Mouse (Mus musculus) limb, embryonic 12.5 days (tissue): ENCODE results near the gene Cnnm4. TPM values are rescaled to one million over a fixed set of nuclear protein-coding genes. Genes with fewer than 3 reads are reported as not detected.
"Not testable (repeated sequence)": the region's sequence is repeated elsewhere in the genome, so short reads cannot be mapped to it uniquely, and the experiment has no call there.

Experiments
- ATAC-seq: fragments of 200-750 bp; cut with Nextera tagmentation; 2 replicates; pipeline ENCODE4 v1.8.0; 2017; ENCODE audit warnings: low read depth, moderate TSS enrichment; ENCODE audit not compliant: insufficient number of reproducible peaks, insufficient read depth, low FRiP score, low TSS enrichment
- H3K27ac ChIP-seq: fragments of 300-500 bp; sonication (generic); 2 replicates; pipeline ENCODE4 v1.5.1; 2016; ENCODE audit warnings: mild to moderate bottlenecking, moderate library complexity
- H3K27me3 ChIP-seq: fragments of 300-500 bp; sonication (generic); 2 replicates; pipeline ENCODE4 v1.6.1; 2016; ENCODE audit warnings: mild to moderate bottlenecking, moderate library complexity
- H3K36me3 ChIP-seq: fragments of 300-500 bp; sonication (generic); 2 replicates; pipeline ENCODE4 v1.6.1; 2016; ENCODE audit warnings: mild to moderate bottlenecking, moderate library complexity
- H3K4me1 ChIP-seq: fragments of 300-500 bp; sonication (generic); replicated peaks from 2 replicates; pipeline ENCODE4 v1.6.1; 2016
- H3K4me2 ChIP-seq: fragments of 300-500 bp; sonication (generic); 2 replicates; pipeline ENCODE4 v1.6.1; 2016; ENCODE audit warnings: mild to moderate bottlenecking, moderate library complexity
- H3K4me3 ChIP-seq: fragments of 300-500 bp; sonication (generic); replicated peaks from 2 replicates; pipeline ENCODE4 v1.5.1; 2016; ENCODE audit warnings: mild to moderate bottlenecking
- H3K9ac ChIP-seq: fragments of 300-500 bp; sonication (generic); replicated peaks from 2 replicates; pipeline ENCODE4 v1.6.1; 2016; ENCODE audit warnings: mild to moderate bottlenecking, moderate library complexity
- H3K9me3 ChIP-seq: fragments of 300-500 bp; sonication (generic); 2 replicates; pipeline ENCODE4 v1.6.1; 2016; ENCODE audit warnings: mild to moderate bottlenecking, moderate library complexity
- WGBS: fragments of 180-500 bp; shearing (Covaris S2); methylation state at CpG from one replicate; pipeline ENCODE4 v1.1.7; 2016; 5-methylcytosine and 5-hydroxymethylcytosine counted together
- polyA plus RNA-seq: library from polyadenylated mRNA; unstranded; fragments of >200 nt; fragmentation: Nextera tagmentation; extraction: Ambion mirVana; gene quantifications from 2 replicates; pipeline ENCODE4 v1.2.1, GENCODE M21; 2016

Cnnm4 gene
- polyA plus RNA-seq, 1 experiment from 2014 or later, result 16.8 TPM

DNA sequence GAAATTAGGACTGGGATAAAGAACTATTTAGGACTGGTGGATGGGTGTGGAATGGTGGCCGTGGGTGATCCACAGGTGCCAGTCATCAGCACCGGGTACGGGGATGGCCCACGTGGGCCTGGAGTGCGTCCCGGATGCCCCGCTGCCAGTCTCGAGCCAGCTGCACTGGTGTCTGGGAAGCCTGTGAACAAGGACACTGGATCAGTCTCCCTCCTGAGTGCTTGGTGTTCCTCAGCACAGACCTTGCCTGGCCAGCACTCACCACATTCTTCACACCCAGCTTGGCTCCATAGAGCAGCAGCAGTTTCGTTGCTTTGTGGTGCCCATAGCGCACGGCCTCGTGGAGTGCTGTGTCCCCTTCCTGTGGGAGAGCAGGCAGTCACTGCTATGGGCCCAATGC lies 60.0 kb downstream of the Cnnm4 start:
- Histone ChIP-seq H3K4me3 (no peak overlapping the region), H3K4me2 (no peak overlapping the region), H3K27ac (no peak overlapping the region), H3K9me3 (no peaks in the 10 kb centered on the region), H3K9ac (no peak overlapping the region), H3K4me1 (peaks cover 7% of the 10 kb centered on the region), H3K27me3 (no peaks in the 10 kb centered on the region), H3K36me3 (peaks cover 42% of the 10 kb centered on the region)
- ATAC-seq, result no peak
- 90% methylated on average over 12 of the region's 12 CpGs for WGBS

DNA sequence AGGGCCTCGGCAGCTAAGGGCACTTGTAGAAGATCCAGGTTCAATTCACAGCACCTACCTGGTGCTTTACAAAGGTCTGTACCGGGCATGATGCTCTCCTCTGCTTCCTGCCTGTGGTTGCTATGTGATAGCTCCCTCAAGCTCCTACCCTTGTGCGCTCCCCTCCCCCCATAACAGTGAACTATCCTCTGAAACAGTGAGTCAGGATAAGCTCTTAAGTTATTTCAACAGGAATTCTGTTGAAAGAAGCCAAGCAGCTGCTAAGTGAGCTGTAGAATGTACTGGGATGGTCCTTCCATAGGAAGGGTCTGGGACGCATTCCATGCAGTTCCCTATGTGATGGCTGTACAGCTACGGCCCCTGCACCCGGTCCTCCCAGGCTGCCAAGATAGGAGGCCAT lies 62.1 kb downstream of the Cnnm4 start:
- Histone ChIP-seq H3K36me3 (peaks cover 39% of the 10 kb centered on the region), H3K27ac (no peak overlapping the region), H3K27me3 (no peaks in the 10 kb centered on the region), H3K9me3 (no peaks in the 10 kb centered on the region), H3K4me1 (no peaks in the 10 kb centered on the region), H3K4me3 (no peak overlapping the region), H3K9ac (no peak overlapping the region), H3K4me2 (no peak overlapping the region)
- no peak for ATAC-seq
- 72% methylated on average over 6 of the region's 6 CpGs for WGBS

DNA sequence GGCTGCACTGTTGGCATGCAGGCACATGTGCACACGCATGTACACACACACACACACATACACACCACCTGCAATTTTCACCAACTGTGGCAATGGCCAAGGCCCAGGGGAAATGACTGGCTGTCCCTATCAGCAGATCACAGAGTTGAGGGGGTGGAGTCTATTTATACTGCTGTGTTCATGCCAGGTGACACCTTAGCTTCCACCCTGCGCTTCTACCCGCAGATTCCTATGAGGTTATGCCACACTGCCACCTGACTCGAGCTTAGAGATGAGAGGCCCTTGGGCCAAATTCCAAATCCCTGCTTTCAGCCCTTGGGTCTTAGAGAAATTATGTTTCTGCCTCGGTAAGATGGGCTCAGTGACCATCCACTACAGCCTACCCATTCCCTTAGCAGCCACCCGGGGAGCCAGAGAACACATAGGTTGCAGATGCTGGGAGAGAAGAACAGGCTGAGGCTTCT lies 63.2 kb downstream of the Cnnm4 start:
- WGBS, result 81% methylated on average over 6 of the region's 6 CpGs
- Histone ChIP-seq H3K9ac (no peak overlapping the region), H3K27me3 (no peaks in the 10 kb centered on the region), H3K27ac (no peak overlapping the region), H3K9me3 (no peaks in the 10 kb centered on the region), H3K4me2 (no peak overlapping the region), H3K36me3 (peaks cover 50% of the 10 kb centered on the region), H3K4me1 (no peaks in the 10 kb centered on the region), H3K4me3 (no peak overlapping the region)
- no peak for ATAC-seq

DNA sequence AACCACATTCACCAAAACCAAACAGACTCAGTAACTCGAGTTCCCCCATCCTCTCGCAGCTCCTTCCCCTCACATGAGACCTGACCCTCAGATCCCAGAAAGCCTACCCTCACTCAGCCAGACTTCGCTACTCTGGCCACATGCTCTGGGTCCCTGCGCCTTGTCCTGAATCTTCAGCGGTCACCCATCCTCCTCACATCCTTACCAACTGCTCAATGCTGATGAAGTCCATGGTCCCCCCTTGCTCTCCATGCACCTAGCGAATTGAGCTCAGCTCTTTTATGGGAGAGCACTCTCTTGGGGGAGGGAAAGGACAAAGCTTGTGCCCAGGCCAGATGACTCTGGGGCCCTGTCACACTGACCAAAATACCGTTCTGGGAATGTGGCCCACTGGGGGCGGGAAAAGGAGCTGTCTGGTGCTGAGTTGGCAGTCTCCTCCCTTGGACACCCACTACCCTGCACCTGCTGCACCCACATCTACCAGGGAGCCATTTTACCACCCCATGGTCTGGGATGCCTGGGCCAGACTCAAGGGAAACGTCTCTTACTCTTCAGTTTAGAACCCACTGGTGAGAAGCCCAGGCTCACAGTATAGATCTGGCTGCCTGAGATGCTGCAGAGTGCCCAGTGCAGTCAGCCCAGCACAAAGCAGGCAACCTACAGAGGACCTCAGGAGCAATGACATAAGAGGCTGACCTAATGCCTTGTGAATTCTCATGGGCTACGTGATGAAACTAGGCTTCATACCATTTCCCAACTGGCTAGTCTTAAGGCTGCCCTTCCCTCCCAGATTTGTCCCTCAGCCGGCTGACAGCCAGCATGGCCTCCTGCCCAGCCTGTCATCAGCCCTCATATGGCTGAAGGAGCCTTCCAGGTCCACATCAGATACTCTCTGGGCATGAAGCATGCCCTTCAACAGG lies 64.3 kb downstream of the Cnnm4 start:
- Histone ChIP-seq H3K36me3 (peaks cover 51% of the 10 kb centered on the region), H3K9me3 (no peaks in the 10 kb centered on the region), H3K27me3 (no peaks in the 10 kb centered on the region), H3K27ac (no peak overlapping the region), H3K9ac (no peak overlapping the region), H3K4me1 (no peaks in the 10 kb centered on the region), H3K4me3 (no peak overlapping the region), H3K4me2 (no peak overlapping the region)
- WGBS, result 84% methylated on average over 11 of the region's 11 CpGs
- ATAC-seq, result no peak

DNA sequence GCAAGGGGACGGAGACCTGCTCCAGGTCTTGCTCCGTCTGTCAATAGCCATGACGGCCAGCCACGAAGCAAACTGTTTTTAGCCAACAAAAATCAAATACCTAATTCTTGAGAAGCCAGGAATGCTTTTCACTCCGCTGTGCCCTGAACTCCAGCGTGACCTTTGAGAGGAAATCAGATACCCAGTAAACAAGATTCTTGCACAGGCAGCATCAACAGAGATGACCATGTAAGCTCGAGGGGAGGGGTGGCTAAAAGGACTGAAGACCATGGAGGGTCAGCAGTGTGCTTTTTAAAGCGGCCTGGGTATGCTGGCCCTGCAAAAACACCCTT lies 64.9 kb downstream of the Cnnm4 start:
- Histone ChIP-seq H3K36me3 (peaks cover 49% of the 10 kb centered on the region), H3K4me2 (no peak overlapping the region), H3K9ac (no peak overlapping the region), H3K27ac (no peak overlapping the region), H3K4me3 (no peak overlapping the region), H3K27me3 (no peaks in the 10 kb centered on the region), H3K9me3 (no peaks in the 10 kb centered on the region), H3K4me1 (no peaks in the 10 kb centered on the region)
- 75% methylated on average over 8 of the region's 8 CpGs for WGBS
- no peak for ATAC-seq

DNA sequence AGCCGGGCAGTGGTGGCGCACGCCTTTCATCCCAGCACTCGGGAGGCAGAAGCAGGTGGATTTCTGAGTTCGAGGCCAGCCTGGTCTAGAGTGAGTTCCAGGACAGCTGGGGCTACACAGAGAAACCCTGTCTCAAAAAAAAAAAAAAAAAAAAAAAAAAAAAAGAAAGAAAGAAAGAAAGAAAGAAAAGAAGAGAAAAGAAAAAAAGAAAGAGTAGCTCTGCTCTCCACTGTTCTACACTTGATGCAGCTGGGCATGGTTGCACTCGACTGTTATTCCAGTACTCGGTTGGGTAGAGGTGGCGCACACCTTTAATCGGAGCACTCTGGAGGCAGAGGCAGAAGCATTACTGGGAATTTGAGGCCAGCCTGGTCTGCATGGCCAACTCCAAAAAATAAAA lies 65.4 kb downstream of the Cnnm4 start, which contains the start of gene Ankrd23:
TSS of gene Ankrd23 (minus strand) at position 101 of the 400 bp plus-strand sequence.
- H3K27ac ChIP-seq, H3K9me3 ChIP-seq, H3K9ac ChIP-seq, H3K4me1 ChIP-seq, ATAC-seq, H3K4me2 ChIP-seq, H3K27me3 ChIP-seq, H3K4me3 ChIP-seq: not testable (repeated sequence)
- peaks cover 49% of the 10 kb centered on the region for H3K36me3 ChIP-seq
- 93% methylated on average over 9 of the region's 9 CpGs for WGBS

DNA sequence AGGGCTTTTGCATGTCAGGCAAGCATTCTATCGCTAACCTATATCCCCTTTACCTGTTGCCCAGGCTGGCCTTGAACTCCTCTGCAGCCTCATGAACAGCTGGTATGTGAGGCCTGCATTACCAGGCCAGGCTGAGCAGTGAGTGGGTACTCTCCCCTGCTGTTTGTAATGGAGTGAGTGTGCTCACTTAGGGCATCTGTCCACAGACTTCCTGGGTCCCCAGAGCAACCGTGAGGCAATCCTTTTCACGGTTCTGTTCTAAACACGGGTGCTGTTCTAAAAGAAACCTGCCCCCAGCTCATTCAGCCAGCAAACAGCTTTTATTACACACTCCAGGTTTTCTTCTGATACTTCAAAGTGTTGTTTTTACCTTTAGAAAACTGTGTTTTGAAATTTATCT lies 67.3 kb downstream of the Cnnm4 start:
- no peak for ATAC-seq
- Histone ChIP-seq H3K4me3 (no peak overlapping the region), H3K9ac (no peak overlapping the region), H3K9me3 (no peaks in the 10 kb centered on the region), H3K27me3 (no peaks in the 10 kb centered on the region), H3K4me1 (peaks cover 4% of the 10 kb centered on the region), H3K27ac (no peak overlapping the region), H3K36me3 (peaks cover 54% of the 10 kb centered on the region), H3K4me2 (no peak overlapping the region)
- WGBS, result 90% methylated on average over 4 of the region's 4 CpGs

DNA sequence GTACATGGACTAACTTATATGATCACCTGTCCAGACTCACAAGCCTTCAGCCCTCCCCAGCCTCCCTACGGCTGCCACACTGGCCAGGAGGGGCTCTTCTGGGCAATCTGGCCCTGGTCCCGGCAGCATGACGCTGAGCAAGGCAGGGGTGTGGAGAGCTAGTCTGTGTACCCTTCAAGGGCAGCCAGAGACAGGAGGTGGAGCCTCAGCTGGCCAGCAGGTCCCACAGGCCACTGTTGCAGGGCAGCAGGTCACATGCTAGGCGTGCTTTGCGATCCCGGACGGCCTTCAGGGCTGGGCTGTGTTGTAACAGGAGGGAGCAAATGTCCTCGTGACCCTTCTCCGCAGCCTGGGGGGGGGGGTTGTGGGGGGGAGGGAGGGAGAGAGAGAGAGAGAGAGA lies 67.8 kb downstream of the Cnnm4 start, which contains the start of gene Gm42417:
TSS of gene Gm42417 (minus strand) at position 244 of the 400 bp plus-strand sequence.
- Histone ChIP-seq H3K36me3 (peaks cover 54% of the 10 kb centered on the region), H3K4me1 (peaks cover 8% of the 10 kb centered on the region), H3K27me3 (no peaks in the 10 kb centered on the region), H3K4me3 (no peak within 1 kb of the TSS), H3K27ac (peak within 1 kb of the TSS; percentile 2; the same call in 1 of the 2 replicates), H3K9ac (no peak within 1 kb of the TSS), H3K4me2 (no peak within 1 kb of the TSS), H3K9me3 (no peaks in the 10 kb centered on the region)
- 42% methylated on average over 9 of the region's 9 CpGs for WGBS
- ATAC-seq, result no peak

DNA sequence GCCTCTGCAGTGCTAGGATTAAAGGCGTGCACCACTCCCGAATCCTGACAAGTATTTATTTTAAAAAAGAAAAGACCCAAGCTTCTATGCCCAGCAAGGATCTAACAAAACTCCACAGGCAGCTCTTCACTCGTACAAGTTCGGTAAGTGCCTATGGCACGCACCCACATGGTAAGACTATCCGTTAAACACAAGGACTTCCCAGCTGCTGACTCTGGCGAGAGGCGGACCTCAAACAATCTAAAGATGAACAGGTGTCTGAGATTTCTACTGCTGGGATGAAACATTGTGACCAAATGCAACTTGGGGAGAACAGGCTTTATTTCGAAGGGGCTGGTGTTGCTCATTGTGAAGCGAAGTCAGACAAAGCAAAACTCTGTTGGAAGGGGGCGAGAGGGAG lies 68.7 kb downstream of the Cnnm4 start:
- 91% methylated on average over 11 of the region's 11 CpGs for WGBS
- H3K36me3 ChIP-seq, result peaks cover 54% of the 10 kb centered on the region
- ATAC-seq, result no peak
- H3K27me3 ChIP-seq, result no peaks in the 10 kb centered on the region
- no peak overlapping the region for H3K4me2 ChIP-seq
- H3K9me3 ChIP-seq, result no peaks in the 10 kb centered on the region
- H3K4me3 ChIP-seq, result no peak overlapping the region
- H3K27ac ChIP-seq, result no peak overlapping the region
- H3K4me1 ChIP-seq, result peaks cover 8% of the 10 kb centered on the region
- no peak overlapping the region for H3K9ac ChIP-seq

DNA sequence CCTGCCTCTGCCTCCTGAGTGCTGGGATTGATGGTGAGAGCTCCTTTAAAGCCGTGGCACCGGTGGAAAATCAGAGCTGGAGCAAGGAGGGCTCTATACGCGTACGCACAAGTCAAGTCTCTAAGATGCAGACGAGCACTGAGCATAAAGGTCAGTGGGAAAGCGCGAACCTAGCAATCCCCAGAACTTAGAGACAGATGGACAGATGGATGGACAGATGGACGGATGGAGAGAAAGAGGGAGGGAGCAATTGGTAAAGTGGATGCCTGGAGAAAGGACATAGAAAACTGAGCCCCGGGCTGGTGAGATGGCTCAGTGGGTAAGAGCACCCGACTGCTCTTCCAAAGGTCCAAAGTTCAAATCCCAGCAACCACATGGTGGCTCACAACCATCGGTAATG lies 69.4 kb downstream of the Cnnm4 start:
- H3K27ac ChIP-seq, result no peak overlapping the region
- ATAC-seq, result no peak
- no peak overlapping the region for H3K4me2 ChIP-seq
- H3K4me3 ChIP-seq, result no peak overlapping the region
- H3K9me3 ChIP-seq, result no peaks in the 10 kb centered on the region
- H3K27me3 ChIP-seq, result no peaks in the 10 kb centered on the region
- peaks cover 54% of the 10 kb centered on the region for H3K36me3 ChIP-seq
- H3K4me1 ChIP-seq, result peaks cover 8% of the 10 kb centered on the region
- WGBS, result 95% methylated on average over 12 of the region's 12 CpGs
- H3K9ac ChIP-seq, result no peak overlapping the region

DNA sequence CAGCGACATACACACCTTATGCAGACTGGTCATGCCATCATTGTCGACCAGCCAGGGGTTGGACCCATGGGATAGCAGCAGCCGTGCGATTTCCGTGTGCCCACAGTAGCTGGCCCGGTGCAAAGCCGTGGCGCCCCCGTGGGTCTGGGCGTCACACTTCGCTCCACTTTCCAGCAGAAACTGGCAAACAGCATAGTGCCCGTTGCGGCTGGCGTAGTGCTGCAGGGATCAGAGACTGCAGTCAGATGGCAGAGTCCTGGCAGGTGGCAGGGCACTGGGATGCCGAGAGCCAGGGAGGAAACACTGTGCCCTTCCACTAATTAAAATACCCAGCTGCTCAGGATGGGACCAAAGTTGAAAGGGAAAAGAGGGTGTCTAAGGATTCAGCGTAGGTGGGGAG lies 70.4 kb downstream of the Cnnm4 start:
- Histone ChIP-seq H3K9ac (no peak overlapping the region), H3K4me1 (peaks cover 16% of the 10 kb centered on the region), H3K36me3 (peaks cover 49% of the 10 kb centered on the region), H3K27ac (no peak overlapping the region), H3K27me3 (no peaks in the 10 kb centered on the region), H3K4me3 (no peak overlapping the region), H3K9me3 (no peaks in the 10 kb centered on the region), H3K4me2 (no peak overlapping the region)
- WGBS, result 94% methylated on average over 16 of the region's 16 CpGs
- no peak for ATAC-seq

DNA sequence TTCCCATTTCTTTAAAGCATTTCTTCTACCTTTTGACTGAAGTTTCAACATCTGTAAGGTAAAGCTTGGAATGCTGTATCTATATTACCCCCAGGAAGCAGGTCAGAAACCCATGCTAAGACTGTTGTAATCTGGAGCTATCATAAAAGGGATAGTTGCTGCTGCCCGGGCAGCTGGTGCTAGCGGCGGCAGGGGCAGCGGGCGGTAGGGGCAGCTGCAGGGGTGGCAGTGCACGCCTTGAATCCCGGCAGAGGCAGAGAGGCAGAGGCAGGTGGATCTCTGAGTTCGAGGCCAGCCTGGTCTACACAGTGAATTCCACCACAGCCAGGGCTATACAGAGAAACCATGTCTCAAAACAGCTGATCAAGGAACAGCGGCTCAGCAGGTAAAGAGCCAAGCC lies 71.5 kb downstream of the Cnnm4 start:
- no peak overlapping the region for H3K4me3 ChIP-seq
- H3K27ac ChIP-seq, result no peak overlapping the region
- H3K4me2 ChIP-seq, result no peak overlapping the region
- ATAC-seq, result no peak
- H3K4me1 ChIP-seq, result peaks cover 22% of the 10 kb centered on the region
- H3K36me3 ChIP-seq, result peaks cover 49% of the 10 kb centered on the region
- no peaks in the 10 kb centered on the region for H3K27me3 ChIP-seq
- H3K9me3 ChIP-seq, result no peaks in the 10 kb centered on the region
- 94% methylated on average over 9 of the region's 9 CpGs for WGBS
- H3K9ac ChIP-seq, result no peak overlapping the region
